Mouse (Mus musculus): ENCODE data around the gene Fbln1. TPM values are rescaled to one million over a fixed set of nuclear protein-coding genes. Genes with fewer than 3 reads are reported as not detected.

The Fbln1 gene
- polyA plus RNA-seq, 1 experiment, result not detected

DNA sequence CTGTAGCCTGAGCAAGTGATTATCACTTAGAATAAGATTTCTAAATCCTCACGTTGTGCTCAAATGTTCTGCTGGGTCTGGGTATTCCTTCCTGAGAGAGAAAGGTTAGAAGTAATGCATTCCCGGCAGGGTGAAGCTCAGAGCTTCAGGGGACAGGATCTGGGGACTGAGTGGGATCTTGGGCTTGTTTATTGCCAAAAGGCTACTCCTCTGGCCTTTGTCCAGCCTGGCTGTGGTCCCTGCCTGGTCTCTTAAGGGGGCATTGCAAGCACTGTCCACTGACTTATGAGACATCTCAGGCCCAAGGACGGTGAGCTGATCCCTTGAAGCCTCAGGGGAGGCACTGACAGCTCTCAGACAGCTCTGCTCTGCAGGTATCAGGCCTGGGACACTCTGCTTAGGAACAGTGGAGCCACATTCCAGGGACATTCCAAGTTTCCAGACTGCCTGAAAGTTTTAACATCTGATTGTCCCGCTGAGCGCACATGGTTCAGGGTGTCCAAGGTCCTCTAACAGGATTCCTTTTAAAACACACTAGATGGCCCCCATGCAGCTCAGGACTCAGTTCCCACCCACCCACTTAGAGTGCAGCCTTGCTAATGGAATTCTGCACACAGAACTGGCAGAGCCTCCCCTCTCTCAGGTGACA lies 13.0 kb downstream of the Fbln1 start:
- peaks cover 28% of the 10 kb centered on the region for H3K9me3 ChIP-seq
- no peak overlapping the region for H3K4me3 ChIP-seq (replicated peaks)
- H3K27me3 ChIP-seq (replicated peaks), result peaks cover 41% of the 10 kb centered on the region
- TF ChIP-seq GATA1 (IDR thresholded peaks at IDR 0.05; ENCODE audit: borderline replicate concordance, low read length) (no peak), FLI1 (IDR thresholded peaks at IDR 0.05; ENCODE audit: low read length) (no peak)
- H3K36me3 ChIP-seq (replicated peaks; ENCODE audit: low read length), result no peaks in the 10 kb centered on the region
- H3K4me1 ChIP-seq, result no peaks in the 10 kb centered on the region

DNA sequence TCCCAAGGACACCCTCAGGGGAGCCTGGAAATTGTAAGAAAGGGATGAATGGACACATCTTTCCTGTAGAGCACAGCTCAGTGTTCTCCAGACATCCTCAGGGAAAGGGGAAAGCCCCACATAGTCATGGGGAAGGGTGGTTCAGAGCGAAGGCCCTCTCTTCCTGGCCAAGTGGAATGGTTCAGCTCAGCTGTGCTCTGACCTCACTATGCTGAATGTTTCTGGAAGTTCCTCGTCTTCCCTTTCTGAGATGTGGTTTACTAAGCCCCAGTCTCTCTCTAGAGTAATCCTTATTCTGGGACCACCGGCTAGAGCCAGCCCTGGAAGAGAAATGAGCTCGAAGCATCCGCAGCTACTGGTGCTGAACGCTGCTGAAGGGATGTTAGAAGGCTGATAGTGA lies 14.6 kb downstream of the Fbln1 start:
- Histone ChIP-seq H3K27me3 (replicated peaks) (peaks cover 47% of the 10 kb centered on the region), H3K4me1 (no peaks in the 10 kb centered on the region), H3K4me3 (replicated peaks) (no peak overlapping the region), H3K36me3 (replicated peaks; ENCODE audit: low read length) (no peaks in the 10 kb centered on the region), H3K9me3 (peaks cover 18% of the 10 kb centered on the region)
- no peak for TF ChIP-seq FLI1 (IDR thresholded peaks at IDR 0.05; ENCODE audit: low read length)
- TF ChIP-seq GATA1 (IDR thresholded peaks at IDR 0.05; ENCODE audit: borderline replicate concordance, low read length), result no peak

DNA sequence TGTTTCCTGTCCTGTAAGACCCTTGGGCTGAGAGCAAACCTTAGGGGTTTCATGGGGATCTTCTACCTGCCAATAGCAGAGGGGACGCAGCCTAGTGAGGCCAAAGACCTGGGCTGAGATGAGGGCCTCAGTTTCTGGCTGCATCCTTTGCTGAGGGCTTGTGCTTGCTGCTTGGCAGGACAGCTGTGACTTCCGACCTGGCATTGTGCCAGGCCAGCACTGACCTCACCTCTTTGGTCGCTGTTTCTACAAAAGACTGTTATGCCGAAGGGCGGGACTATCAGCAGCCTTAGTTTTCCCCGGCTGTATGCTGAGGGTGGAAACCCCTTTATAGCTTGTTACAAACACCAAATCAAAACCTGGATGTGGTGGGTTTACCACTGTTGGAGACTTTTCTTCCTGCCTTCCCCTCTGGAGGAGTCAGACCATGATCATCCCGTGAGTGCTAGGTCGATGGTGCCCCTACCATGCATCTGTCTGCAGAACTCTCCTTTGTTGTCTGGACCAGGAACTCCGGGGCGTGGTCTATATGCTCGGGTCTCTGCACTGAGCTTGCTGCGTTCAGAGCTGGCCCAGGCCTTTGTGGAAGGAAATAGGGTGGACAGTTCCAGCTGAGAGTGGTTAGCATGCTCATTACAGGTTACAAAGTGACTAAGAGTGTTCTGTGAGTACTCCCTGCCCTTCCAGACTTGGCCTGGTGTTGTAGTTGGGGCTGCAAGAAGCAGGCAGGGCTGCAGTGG lies 15.5 kb downstream of the Fbln1 start:
- no peaks in the 10 kb centered on the region for H3K4me1 ChIP-seq
- TF ChIP-seq GATA1 (IDR thresholded peaks at IDR 0.05; ENCODE audit: borderline replicate concordance, low read length) (no peak), FLI1 (IDR thresholded peaks at IDR 0.05; ENCODE audit: low read length) (no peak)
- H3K36me3 ChIP-seq (replicated peaks; ENCODE audit: low read length), result no peaks in the 10 kb centered on the region
- peak overlapping the region; percentile 12 for H3K4me3 ChIP-seq (replicated peaks)
- H3K9me3 ChIP-seq, result peaks cover 9% of the 10 kb centered on the region
- peaks cover 47% of the 10 kb centered on the region for H3K27me3 ChIP-seq (replicated peaks)

DNA sequence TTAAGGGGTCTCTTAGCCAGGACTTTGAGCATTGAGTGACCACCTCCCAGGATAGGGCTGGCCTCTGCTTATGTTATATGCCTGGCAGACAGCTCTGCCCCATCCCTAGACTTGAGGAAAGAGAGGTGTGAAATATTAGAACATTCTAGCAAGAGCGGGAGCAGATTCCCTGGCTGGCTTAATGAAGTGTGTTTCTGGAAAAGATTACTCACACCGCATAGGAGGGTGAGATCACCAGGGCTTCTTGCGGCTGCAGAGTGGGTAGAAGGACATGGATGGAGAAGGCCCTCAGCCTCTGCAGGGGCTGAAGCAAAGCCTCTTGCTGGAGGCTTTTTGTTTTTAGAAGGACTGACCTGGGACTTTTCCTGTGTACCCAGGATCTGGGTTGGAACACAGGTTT lies 19.9 kb downstream of the Fbln1 start:
- no peaks in the 10 kb centered on the region for H3K9me3 ChIP-seq
- H3K4me3 ChIP-seq (replicated peaks), result no peak overlapping the region
- peaks cover 7% of the 10 kb centered on the region for H3K4me1 ChIP-seq
- TF ChIP-seq GATA1 (IDR thresholded peaks at IDR 0.05; ENCODE audit: borderline replicate concordance, low read length) (no peak), FLI1 (IDR thresholded peaks at IDR 0.05; ENCODE audit: low read length) (no peak)
- peaks cover 36% of the 10 kb centered on the region for H3K27me3 ChIP-seq (replicated peaks)
- no peaks in the 10 kb centered on the region for H3K36me3 ChIP-seq (replicated peaks; ENCODE audit: low read length)

DNA sequence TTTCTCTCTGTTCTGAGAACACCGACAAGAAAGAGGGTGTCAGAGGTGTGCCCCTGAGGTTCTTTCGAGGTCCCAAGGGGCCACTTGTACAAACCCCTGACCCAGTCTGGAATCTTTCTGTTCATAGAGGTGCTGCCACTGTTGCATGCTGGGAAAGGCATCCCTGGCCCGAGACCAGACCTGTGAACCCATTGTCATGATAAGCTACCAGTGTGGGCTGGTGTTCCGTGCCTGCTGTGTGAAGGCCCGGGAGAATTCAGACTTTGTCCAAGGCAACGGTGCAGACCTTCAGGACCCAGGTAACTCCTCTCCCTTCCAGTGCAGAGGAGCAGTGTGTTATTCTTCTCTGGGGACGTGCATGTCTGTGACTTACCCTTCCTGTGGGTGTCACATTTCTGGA lies 21.1 kb downstream of the Fbln1 start:
- Histone ChIP-seq H3K27me3 (replicated peaks) (peaks cover 28% of the 10 kb centered on the region), H3K9me3 (peaks cover 7% of the 10 kb centered on the region), H3K4me3 (replicated peaks) (no peak overlapping the region), H3K36me3 (replicated peaks; ENCODE audit: low read length) (no peaks in the 10 kb centered on the region), H3K4me1 (peaks cover 9% of the 10 kb centered on the region)
- TF ChIP-seq GATA1 (IDR thresholded peaks at IDR 0.05; ENCODE audit: borderline replicate concordance, low read length), result no peak
- TF ChIP-seq FLI1 (IDR thresholded peaks at IDR 0.05; ENCODE audit: low read length), result no peak

DNA sequence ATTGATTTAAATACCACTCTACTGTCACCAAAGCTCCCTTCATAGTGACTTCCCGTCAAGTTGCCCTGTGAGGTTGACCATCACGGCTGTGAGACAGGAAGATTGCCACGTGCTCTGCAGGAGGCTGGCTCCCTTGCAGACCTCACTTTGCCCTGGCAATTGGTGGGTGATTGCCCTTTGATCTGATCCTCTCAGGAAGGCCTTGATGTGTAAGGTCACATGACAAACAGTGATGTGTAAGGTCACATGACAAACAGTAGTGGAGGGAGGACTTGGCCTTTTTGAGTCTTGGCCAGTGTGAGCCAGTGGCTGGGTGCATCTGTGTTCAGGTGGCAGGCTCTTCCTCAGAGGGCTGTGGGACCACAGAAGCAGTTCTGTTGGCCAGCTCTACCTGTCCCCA lies 22.8 kb downstream of the Fbln1 start:
- Histone ChIP-seq H3K4me3 (replicated peaks) (no peak overlapping the region), H3K9me3 (peaks cover 7% of the 10 kb centered on the region)

DNA sequence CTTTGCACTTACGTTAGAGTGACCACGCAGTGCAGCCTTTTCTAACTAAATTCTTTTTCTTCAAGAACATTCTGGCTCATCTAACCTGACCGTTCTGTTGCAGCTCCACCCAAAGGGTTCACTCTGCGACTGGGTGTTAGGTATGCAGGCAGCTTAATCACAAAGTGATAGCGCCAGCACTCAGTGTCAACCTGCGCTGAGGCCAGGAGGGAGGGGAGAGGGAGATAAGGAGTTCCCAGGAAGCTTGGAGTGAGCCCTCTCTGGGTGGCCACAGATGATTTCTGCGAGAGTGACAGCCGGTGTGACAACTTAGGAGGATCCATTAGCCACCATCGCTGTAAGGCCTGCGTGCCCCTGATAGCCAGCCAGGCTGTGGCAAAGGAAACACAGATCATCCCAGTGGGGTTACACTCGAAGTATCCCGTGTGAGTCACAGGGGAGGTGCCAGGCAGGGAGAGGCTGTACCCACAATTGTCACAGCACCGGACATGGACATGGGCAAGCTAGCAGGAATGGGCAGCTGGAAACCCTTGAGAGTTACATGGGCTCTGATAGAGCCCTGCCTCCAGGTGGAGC lies 24.3 kb downstream of the Fbln1 start:
- Histone ChIP-seq H3K27me3 (replicated peaks) (peaks cover 21% of the 10 kb centered on the region), H3K36me3 (replicated peaks; ENCODE audit: low read length) (no peaks in the 10 kb centered on the region), H3K4me3 (replicated peaks) (no peak overlapping the region), H3K4me1 (peaks cover 9% of the 10 kb centered on the region), H3K9me3 (peaks cover 7% of the 10 kb centered on the region)
- TF ChIP-seq GATA1 (IDR thresholded peaks at IDR 0.05; ENCODE audit: borderline replicate concordance, low read length), result no peak
- TF ChIP-seq FLI1 (IDR thresholded peaks at IDR 0.05; ENCODE audit: low read length), result no peak

More for the DNA sequence above, 22.8 kb downstream of the Fbln1 start:
- peaks cover 25% of the 10 kb centered on the region for H3K27me3 ChIP-seq (replicated peaks)
- peaks cover 9% of the 10 kb centered on the region for H3K4me1 ChIP-seq
- TF ChIP-seq GATA1 (IDR thresholded peaks at IDR 0.05; ENCODE audit: borderline replicate concordance, low read length), result no peak
- TF ChIP-seq FLI1 (IDR thresholded peaks at IDR 0.05; ENCODE audit: low read length), result no peak
- H3K36me3 ChIP-seq (replicated peaks; ENCODE audit: low read length), result no peaks in the 10 kb centered on the region

DNA sequence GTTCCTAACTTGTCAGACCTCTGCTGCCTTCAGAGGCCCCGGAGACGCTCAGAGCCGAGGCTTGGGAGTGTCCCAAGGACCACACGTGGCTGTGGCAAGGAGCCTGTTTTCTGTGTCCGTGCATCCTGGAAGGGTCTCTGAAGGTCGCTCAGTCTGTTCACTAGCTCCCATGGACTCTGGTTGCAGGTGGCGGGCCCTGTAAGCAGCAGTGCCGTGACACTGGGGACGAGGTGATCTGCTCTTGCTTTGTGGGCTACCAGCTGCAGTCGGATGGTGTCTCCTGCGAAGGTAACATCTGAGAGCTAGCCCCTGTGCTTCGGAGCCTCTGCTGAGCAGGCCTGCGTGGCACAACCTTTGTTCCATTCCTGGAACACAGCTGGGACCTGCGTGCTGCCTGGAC lies 24.9 kb downstream of the Fbln1 start:
- Histone ChIP-seq H3K4me1 (peaks cover 9% of the 10 kb centered on the region), H3K27me3 (replicated peaks) (peaks cover 21% of the 10 kb centered on the region)

DNA sequence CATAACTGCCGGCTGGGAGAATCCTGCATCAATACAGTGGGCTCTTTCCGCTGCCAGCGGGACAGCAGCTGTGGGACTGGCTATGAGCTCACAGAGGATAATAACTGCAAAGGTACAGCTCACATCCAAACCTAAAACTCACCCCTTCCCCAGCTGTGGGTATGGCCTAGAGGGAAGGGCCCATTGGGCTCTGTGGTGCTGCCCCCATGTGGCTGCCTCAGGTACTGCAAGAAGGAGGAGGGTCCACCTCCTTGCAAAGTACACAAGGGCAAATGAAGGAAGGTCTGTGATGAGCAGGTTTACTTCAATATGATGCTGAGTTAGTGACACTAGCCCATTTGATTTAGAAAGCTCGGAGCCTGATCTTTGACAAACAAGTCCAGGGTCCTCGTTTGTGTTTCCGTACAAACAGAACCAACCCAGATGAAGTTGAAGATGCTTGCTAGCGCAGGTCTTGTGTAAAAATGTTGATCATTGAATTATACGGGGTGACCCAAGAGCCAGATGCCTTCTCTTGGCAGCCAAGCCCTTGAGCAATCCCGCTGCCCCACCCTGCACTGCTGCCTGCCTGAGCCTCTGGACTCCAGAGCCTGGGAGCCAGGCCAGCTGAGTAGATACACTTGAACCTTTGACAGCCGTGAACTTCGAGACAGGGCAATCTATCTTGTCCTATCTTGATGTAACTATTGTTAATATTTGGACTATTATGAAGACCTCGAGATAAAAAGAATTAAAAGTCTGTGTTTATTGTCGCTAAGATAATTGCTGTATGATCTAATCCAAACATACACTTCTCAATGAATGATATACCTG lies 25.9 kb downstream of the Fbln1 start:
- Histone ChIP-seq H3K36me3 (replicated peaks; ENCODE audit: low read length) (no peaks in the 10 kb centered on the region), H3K4me3 (replicated peaks) (no peak overlapping the region), H3K4me1 (peaks cover 9% of the 10 kb centered on the region), H3K27me3 (replicated peaks) (peaks cover 23% of the 10 kb centered on the region), H3K9me3 (peaks cover 7% of the 10 kb centered on the region)
- no peak for TF ChIP-seq FLI1 (IDR thresholded peaks at IDR 0.05; ENCODE audit: low read length)
- TF ChIP-seq GATA1 (IDR thresholded peaks at IDR 0.05; ENCODE audit: borderline replicate concordance, low read length), result no peak

More for the DNA sequence above, 24.9 kb downstream of the Fbln1 start:
- no peak overlapping the region for H3K4me3 ChIP-seq (replicated peaks)
- H3K36me3 ChIP-seq (replicated peaks; ENCODE audit: low read length), result no peaks in the 10 kb centered on the region
- H3K9me3 ChIP-seq, result peaks cover 7% of the 10 kb centered on the region
- no peak for TF ChIP-seq FLI1 (IDR thresholded peaks at IDR 0.05; ENCODE audit: low read length)
- TF ChIP-seq GATA1 (IDR thresholded peaks at IDR 0.05; ENCODE audit: borderline replicate concordance, low read length), result no peak
